Mouse (Mus musculus) embryonic fibroblast, embryonic 13.5 days (primary cell): ENCODE measurements around the gene Zfp831. TPM values are rescaled to one million over a fixed set of nuclear protein-coding genes. Genes with fewer than 3 reads are reported as not detected.

Experiments used
- H3K27ac ChIP-seq: 2 replicates; pipeline ENCODE4 v1.5.1; 2012; ENCODE audit warnings: low read length, control low read depth, inconsistent platforms; ENCODE audit not compliant: insufficient read depth
- H3K4me1 ChIP-seq: 2 replicates; pipeline ENCODE4 v1.6.1; 2011; ENCODE audit warnings: low read length; ENCODE audit not compliant: control insufficient read depth, insufficient read depth
- H3K4me3 ChIP-seq: 2 replicates; pipeline ENCODE4 v1.5.1; 2011; ENCODE audit warnings: mild to moderate bottlenecking, control low read depth, low read length; ENCODE audit not compliant: insufficient read depth
- CTCF ChIP-seq: IDR thresholded peaks from 2 replicates; pipeline ENCODE4 v1.5.1; 2011; ENCODE audit warnings: mild to moderate bottlenecking, control low read depth, low read length, moderate library complexity, borderline replicate concordance; ENCODE audit not compliant: insufficient read depth
- POLR2A ChIP-seq: IDR thresholded peaks from 2 replicates; pipeline ENCODE4 v1.6.1; 2011; ENCODE audit warnings: low read depth, mild to moderate bottlenecking, control low read depth, low read length, moderate library complexity
- polyA plus RNA-seq: library from polyadenylated mRNA; stranded (reverse); fragments of >200 nt; gene quantifications from 2 replicates; pipeline ENCODE4 v1.2.4, GENCODE M21; 2011; ENCODE audit warnings: low read depth; ENCODE audit not compliant: missing spikeins, insufficient read length

Zfp831 gene
- polyA plus RNA-seq: not detected in 2 replicates

DNA sequence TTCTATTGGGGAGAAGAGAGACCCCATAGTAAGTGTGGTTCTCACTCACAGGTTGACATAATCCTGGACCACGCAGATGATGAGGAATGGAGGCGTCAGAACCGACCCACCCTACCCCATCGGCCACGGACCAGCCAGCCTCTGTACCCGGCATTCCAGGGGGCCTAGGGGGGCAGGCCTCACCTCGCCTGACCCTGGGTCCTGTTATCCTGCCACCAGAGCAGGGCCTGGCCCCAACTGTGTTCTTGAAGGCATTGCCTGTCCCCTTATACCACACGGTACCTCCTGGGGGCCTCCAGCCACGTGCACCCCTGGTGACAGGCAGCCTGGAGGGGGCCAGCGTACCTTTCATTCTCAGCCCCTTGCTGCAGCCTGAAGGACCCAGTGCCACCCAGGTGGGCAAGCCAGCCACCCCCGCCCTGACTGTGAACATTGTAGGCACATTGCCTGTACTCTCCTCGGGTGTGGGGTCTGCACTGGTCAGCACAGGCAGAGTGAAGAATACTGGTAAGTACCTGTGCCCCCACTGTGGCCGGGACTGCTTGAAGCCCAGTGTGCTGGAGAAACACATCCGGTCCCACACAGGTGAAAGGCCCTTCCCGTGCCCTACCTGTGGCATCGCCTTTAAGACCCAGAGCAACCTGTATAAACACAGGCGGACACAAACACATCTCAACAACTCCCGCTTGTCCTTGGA, at the start of gene Zfp831:
Gene Zfp831 (plus strand): TSS at position 87 of the 697 bp plus-strand sequence.
- Histone ChIP-seq H3K27ac (no peak within 1 kb of the TSS), H3K4me1 (no peaks in the 10 kb centered on the region), H3K4me3 (no peak within 1 kb of the TSS)
- TF ChIP-seq CTCF (no peak), POLR2A (no peak)

- no peak for TF ChIP-seq CTCF
- no peak for TF ChIP-seq POLR2A
- 0 out of 2 replicates have a peak, but pooled peaks cover 3% of the 10 kb centered on the region for H3K4me1 ChIP-seq
- no peak overlapping the region for H3K4me3 ChIP-seq
- no peak overlapping the region for H3K27ac ChIP-seq
Observed at GRCm38 (mm10) chr2:174594965-174595364, 48.4 kb upstream of the Zfp831 start.

DNA sequence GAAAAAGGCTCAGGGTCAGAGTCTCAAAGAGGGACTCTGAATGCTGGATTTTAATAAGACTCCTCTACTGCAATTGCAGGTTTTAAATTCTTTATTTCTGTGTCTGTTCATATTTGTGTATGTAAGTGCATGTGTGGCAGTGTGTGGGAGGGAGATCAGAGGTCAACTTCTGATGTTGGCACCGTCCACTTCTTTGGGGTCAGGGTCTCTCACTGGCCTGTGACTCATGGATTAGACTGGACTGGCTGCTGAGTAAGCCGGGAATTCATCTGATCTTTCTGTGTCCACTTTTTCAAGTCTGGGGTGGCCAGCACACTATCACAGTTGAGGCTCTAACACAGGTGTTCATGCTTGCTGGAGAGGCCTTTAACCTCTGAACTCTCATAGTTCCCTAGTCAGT, 47.7 kb upstream of the Zfp831 start:
- no peak for TF ChIP-seq CTCF
- no peak for TF ChIP-seq POLR2A
- Histone ChIP-seq H3K4me1 (0 out of 2 replicates have a peak, but pooled peaks cover 4% of the 10 kb centered on the region), H3K27ac (no peak overlapping the region), H3K4me3 (no peak overlapping the region)

DNA sequence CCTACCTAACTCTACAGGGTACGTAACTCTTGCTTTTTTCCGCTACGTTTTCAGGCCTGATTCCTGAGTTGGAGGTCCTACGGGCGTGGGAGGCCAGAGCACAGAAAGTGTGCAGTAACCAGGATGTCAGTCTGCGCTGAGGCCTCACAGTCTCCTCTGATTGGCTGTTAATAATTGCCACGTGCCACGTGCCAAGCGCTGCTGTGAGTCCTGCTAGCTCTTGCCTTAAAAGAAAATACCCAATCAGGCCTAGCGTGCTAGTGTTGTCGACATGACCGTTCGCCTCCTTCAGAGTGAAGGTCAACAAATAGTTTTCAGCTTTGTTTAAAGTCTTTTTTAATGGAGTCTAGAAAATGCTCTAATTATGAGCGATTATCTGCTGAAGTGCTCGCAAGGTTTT, 46.9 kb upstream of the Zfp831 start:
- Histone ChIP-seq H3K4me3 (no peak overlapping the region), H3K27ac (no peak overlapping the region), H3K4me1 (0 out of 2 replicates have a peak, but pooled peaks cover 4% of the 10 kb centered on the region)
- no peak for TF ChIP-seq POLR2A
- TF ChIP-seq CTCF: no peak

DNA sequence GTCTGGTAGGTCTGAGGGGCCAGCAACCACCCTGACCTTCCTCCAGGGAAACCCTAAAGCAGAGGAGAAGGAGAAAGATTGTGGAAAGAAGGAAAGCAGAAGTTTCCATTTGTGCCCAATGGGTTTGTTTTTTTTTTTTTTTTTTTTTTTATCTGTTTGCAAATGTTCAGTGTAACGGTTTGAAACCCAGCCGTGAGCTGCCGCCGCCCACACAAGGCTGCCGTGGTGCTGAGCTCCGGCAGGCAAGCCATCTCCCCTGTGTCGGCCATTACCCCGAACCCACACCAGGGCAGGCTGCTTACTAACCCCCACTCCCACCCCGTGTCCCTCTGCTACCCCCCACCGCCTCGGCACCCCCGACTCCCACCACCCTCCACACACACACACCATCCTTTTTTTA, 44.9 kb upstream of the Zfp831 start:
- H3K27ac ChIP-seq: no peak overlapping the region
- TF ChIP-seq CTCF: no peak
- TF ChIP-seq POLR2A: no peak
- H3K4me3 ChIP-seq: no peak overlapping the region
- 0 out of 2 replicates have a peak, but pooled peaks cover 4% of the 10 kb centered on the region for H3K4me1 ChIP-seq

GRCm38 (mm10) chr2:174599071-174599635, 44.2 kb upstream of the Zfp831 start:
- no peak overlapping the region for H3K4me3 ChIP-seq

DNA sequence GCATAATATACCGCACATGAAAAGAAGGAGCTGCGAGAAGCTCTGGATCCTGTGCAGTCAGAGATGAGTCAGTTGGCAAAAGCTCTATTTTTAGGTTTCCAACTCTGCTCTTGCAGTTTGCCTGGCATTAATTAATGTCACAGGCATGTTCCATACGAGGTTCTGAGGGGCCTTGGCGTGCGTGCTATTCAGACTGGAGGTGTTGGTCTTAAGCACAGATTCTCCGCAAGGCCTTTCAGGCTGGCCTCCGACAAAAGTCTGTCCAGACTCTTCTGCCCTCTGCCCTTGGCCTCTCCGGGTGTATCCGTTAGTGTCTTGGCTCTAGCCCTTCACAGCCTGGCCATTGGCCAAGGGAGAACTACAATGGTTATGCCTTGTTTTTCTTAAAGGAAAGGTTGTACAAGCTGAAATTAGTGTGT, 43.5 kb upstream of the Zfp831 start:
- Histone ChIP-seq H3K27ac (no peak overlapping the region), H3K4me3 (no peak overlapping the region), H3K4me1 (0 out of 2 replicates have a peak, but pooled peaks cover 4% of the 10 kb centered on the region)
- no peak for TF ChIP-seq POLR2A
- no peak for TF ChIP-seq CTCF

More at GRCm38 (mm10) chr2:174599071-174599635, 44.2 kb upstream of the Zfp831 start:
- TF ChIP-seq CTCF (no peak), POLR2A (no peak)
- H3K27ac ChIP-seq: no peak overlapping the region
- 0 out of 2 replicates have a peak, but pooled peaks cover 4% of the 10 kb centered on the region for H3K4me1 ChIP-seq

DNA sequence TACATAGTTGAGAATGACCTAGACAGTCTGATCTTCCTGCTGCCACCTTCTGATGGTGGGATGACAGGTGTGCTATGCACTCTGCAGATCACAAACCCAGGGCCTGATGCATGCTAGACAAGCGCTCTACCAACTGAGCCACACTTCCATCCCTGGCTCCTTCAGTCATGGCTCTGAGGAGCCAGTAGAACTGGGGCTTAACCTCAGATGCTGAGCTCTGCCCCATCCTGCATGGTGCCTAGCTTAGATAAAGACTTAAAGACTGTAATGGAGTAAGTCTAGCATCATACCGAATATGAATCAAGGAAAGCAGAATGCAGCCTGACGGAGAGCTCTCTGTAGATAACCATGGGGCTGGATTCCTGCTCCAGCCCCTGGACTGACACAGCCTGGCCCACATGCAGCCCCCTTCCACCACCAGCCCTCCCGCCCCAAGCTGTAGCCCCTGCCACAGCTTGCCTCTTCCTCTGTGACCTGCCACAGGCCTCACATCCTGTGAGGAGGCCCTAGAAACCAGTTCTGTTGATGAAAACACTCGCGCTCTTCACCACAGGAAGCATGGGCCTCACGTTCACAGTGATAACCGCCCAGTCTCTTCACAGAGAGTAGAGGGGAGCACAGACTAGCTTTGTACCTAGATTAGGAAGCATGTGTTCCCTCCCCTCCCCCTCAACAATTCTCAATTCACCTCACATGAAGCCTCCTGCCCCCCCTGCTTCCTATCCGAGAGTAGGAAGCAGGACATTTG, 41.2 kb upstream of the Zfp831 start:
- H3K4me3 ChIP-seq: no peak overlapping the region
- 0 out of 2 replicates have a peak, but pooled peaks cover 4% of the 10 kb centered on the region for H3K4me1 ChIP-seq
- TF ChIP-seq POLR2A (no peak), CTCF (no peak)
- H3K27ac ChIP-seq: no peak overlapping the region

GRCm38 (mm10) chr2:174603321-174603720, 40.0 kb upstream of the Zfp831 start:
- Histone ChIP-seq H3K4me3 (no peak overlapping the region), H3K4me1 (0 out of 2 replicates have a peak, but pooled peaks cover 4% of the 10 kb centered on the region)

More at GRCm38 (mm10) chr2:174603321-174603720, 40.0 kb upstream of the Zfp831 start:
- H3K27ac ChIP-seq: no peak overlapping the region
- TF ChIP-seq CTCF: no peak
- TF ChIP-seq POLR2A: no peak
